ENCODE assay signal across 15 mouse cellular contexts in genomic region chr2:12707514-12707913, GRCm38 (mm10).
"Had no signal": no experiment of that assay in that cellular context is flagged by ENCODE, and none has a peak within 500 bp of the region (broad histone marks: within the 10 kb centered on the region; RNA-seq: fewer than 3 reads in every experiment).

No protein-coding gene starts in this region.

- H3K4me3 ChIP-seq: liver, embryonic 13.5 days; midbrain, embryonic 13.5 days; neural tube, embryonic 12.5 days; neural tube, embryonic 15.5 days had no signal

- H3K27ac ChIP-seq: liver, embryonic 13.5 days; midbrain, embryonic 13.5 days; neural tube, embryonic 12.5 days; neural tube, embryonic 15.5 days had no signal

- H3K9me3 ChIP-seq: liver, embryonic 13.5 days; midbrain, embryonic 13.5 days; neural tube, embryonic 12.5 days; neural tube, embryonic 15.5 days had no signal

- DNase-seq: kidney, adult 18-20 months; kidney, adult 9 months; kidney, postnatal 14 days; kidney, postnatal 4 days; left cerebral cortex, postnatal 4 days; liver, embryonic 13.5 days; lung, adult 2 months; lung, postnatal 14 days; lung, postnatal 4 days; thymus, adult 2 months; thymus, postnatal 14 days; thymus, postnatal 4 days had no signal

- ATAC-seq: midbrain, embryonic 13.5 days had no signal

- H3K36me3 ChIP-seq: liver, embryonic 13.5 days; midbrain, embryonic 13.5 days; neural tube, embryonic 12.5 days; neural tube, embryonic 15.5 days had no signal

- H3K9ac ChIP-seq: liver, embryonic 13.5 days; midbrain, embryonic 13.5 days; neural tube, embryonic 12.5 days; neural tube, embryonic 15.5 days had no signal

- H3K27me3 ChIP-seq: liver, embryonic 13.5 days; midbrain, embryonic 13.5 days; neural tube, embryonic 12.5 days; neural tube, embryonic 15.5 days had no signal

- H3K4me2 ChIP-seq: liver, embryonic 13.5 days; midbrain, embryonic 13.5 days; neural tube, embryonic 12.5 days; neural tube, embryonic 15.5 days had no signal

- H3K4me1 ChIP-seq: liver, embryonic 13.5 days had no signal
